Mouse (Mus musculus): ENCODE measurements around the gene Hoxa3.

Hoxa3 gene

GRCm38 (mm10) chr6:52204050-52204752 is 8.9 kb downstream of the Hoxa3 start, which contains the start of gene Hoxa5:
Hoxa5 (minus strand) TSS chr6:52204587.
- DNase-seq (ENCODE audit: low spot score), result no peak

- DNase-seq (ENCODE audit: low spot score), result no peak
These were observed 9.6 kb downstream of the Hoxa3 start for GRCm38 (mm10) chr6:52203371-52204049.

GRCm38 (mm10) chr6:52203121-52203370 is 10.1 kb downstream of the Hoxa3 start:
- no peak for DNase-seq (ENCODE audit: low spot score)

GRCm38 (mm10) chr6:52202362-52203120 is 10.6 kb downstream of the Hoxa3 start:
- no peak for DNase-seq (ENCODE audit: low spot score)

- DNase-seq (ENCODE audit: low spot score), result no peak
These were observed 11.9 kb downstream of the Hoxa3 start for GRCm38 (mm10) chr6:52201269-52201668.

GRCm38 (mm10) chr6:52200751-52201250 is 12.3 kb downstream of the Hoxa3 start:
- DNase-seq (ENCODE audit: low spot score), result no peak

GRCm38 (mm10) chr6:52200073-52200750 is 12.9 kb downstream of the Hoxa3 start:
- DNase-seq (ENCODE audit: low spot score), result no peak

- DNase-seq (ENCODE audit: low spot score), result no peak
These were observed 15.9 kb downstream of the Hoxa3 start for GRCm38 (mm10) chr6:52197271-52197670.

GRCm38 (mm10) chr6:52196811-52197210 is 16.3 kb downstream of the Hoxa3 start:
- DNase-seq (ENCODE audit: low spot score), result no peak

- no peak for DNase-seq (ENCODE audit: low spot score)
These were observed 18.4 kb downstream of the Hoxa3 start for GRCm38 (mm10) chr6:52194690-52195089.

- peak; percentile 23 for DNase-seq (ENCODE audit: low spot score)
These were observed 21.1 kb downstream of the Hoxa3 start for GRCm38 (mm10) chr6:52191860-52192550.

- DNase-seq (ENCODE audit: low spot score), result no peak
These were observed 22.0 kb downstream of the Hoxa3 start, which contains the start of gene Hoxa4 for GRCm38 (mm10) chr6:52190906-52191810. Hoxa4 (minus strand) TSS chr6:52191753.

- no peak for DNase-seq (ENCODE audit: low spot score)
These were observed 22.7 kb downstream of the Hoxa3 start for GRCm38 (mm10) chr6:52190410-52190809.

- DNase-seq (ENCODE audit: low spot score), result no peak
These were observed 23.2 kb downstream of the Hoxa3 start for GRCm38 (mm10) chr6:52189909-52190308.

- DNase-seq (ENCODE audit: low spot score), result no peak
These were observed 24.0 kb downstream of the Hoxa3 start for GRCm38 (mm10) chr6:52189172-52189591.

- no peak for DNase-seq (ENCODE audit: low spot score)
These were observed 26.6 kb downstream of the Hoxa3 start for GRCm38 (mm10) chr6:52186500-52186899.

GRCm38 (mm10) chr6:52185834-52186233 is 27.3 kb downstream of the Hoxa3 start:
- DNase-seq (ENCODE audit: low spot score), result no peak

GRCm38 (mm10) chr6:52185222-52185621 is 27.9 kb downstream of the Hoxa3 start:
- DNase-seq (ENCODE audit: low spot score), result no peak

GRCm38 (mm10) chr6:52184668-52185067 is 28.5 kb downstream of the Hoxa3 start:
- DNase-seq (ENCODE audit: low spot score), result no peak

GRCm38 (mm10) chr6:52183311-52184080 is 29.6 kb downstream of the Hoxa3 start:
- no peak for DNase-seq (ENCODE audit: low spot score)
